In the genomic region with DNA sequence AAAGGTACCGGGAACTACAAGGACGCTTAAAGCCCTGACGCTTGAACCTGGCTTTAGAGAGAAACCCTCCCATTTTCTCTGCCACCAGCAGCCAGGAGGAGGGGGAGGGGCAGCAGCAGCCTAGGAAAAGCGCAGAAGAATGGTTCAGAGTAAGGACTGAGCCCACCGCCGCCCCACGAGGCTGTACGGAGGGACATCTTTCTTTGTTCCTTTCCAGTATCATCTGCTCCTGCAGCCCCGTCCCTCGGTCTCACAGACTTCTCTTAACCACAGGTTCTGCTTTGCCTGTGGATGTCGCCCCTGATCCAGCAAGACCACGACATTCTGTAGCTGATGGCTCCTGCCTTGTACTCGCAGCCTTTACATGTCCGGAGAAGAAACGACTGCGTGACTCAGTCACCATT, we compare ENCODE assay signal across 8 mouse cellular contexts. TPM values are rescaled to one million over a fixed set of nuclear protein-coding genes. Genes with fewer than 3 reads are reported as not detected.
DNase-seq lines count a peak whose midpoint lies in the region; ATAC-seq and TF ChIP-seq lines count a peak whose summit lies in the region.

No protein-coding gene starts in this region.

- 2% methylated on average over 16 of the region's 16 CpGs for WGBS in embryonic facial prominence, embryonic 15.5 days
- under 1% methylated on average over 16 of the region's 16 CpGs for WGBS in intestine, embryonic 15.5 days
- WGBS in small intestine, adult 2 months: 4% methylated on average over 16 of the region's 16 CpGs

- H3K9ac ChIP-seq in embryonic facial prominence, embryonic 15.5 days: peak overlapping the region; percentile 37; the same call in 1 of the 2 replicates
- H3K9ac ChIP-seq in intestine, embryonic 15.5 days: peak overlapping the region; percentile 50

- H3K4me1 ChIP-seq in embryonic facial prominence, embryonic 15.5 days: peaks cover 10% of the 10 kb centered on the region; the same call in 1 of the 2 replicates
- no peaks in the 10 kb centered on the region; the same call in 1 of the 2 replicates for H3K4me1 ChIP-seq in intestine, embryonic 15.5 days (replicated peaks)
- H3K4me1 ChIP-seq in small intestine, adult 2 months (ENCODE audit: control insufficient read depth, insufficient read depth, insufficient read length, low read length): peaks cover 6% of the 10 kb centered on the region; the same call in 1 of the 2 replicates

- peak overlapping the region; percentile 50 for H3K4me3 ChIP-seq in left cerebral cortex, adult 2 months
- peak overlapping the region; percentile 44 for H3K4me3 ChIP-seq in embryonic facial prominence, embryonic 15.5 days (replicated peaks)
- H3K4me3 ChIP-seq in intestine, embryonic 15.5 days (replicated peaks): peak overlapping the region; percentile 42
- H3K4me3 ChIP-seq in small intestine, adult 2 months (ENCODE audit: low read depth, low read length): peak overlapping the region; percentile 48

- peak overlapping the region; percentile 72; the same call in 1 of the 2 replicates for H3K27ac ChIP-seq in left cerebral cortex, adult 2 months
- no peak overlapping the region for H3K27ac ChIP-seq in embryonic facial prominence, embryonic 15.5 days (replicated peaks)
- no peak overlapping the region for H3K27ac ChIP-seq in intestine, embryonic 15.5 days
- H3K27ac ChIP-seq in small intestine, adult 2 months (ENCODE audit: insufficient read depth, low read depth, low read length): no peak overlapping the region

- TF ChIP-seq CTCF in left cerebral cortex, adult 2 months (IDR thresholded peaks at IDR 0.05): no peak; the same call in 1 of the 2 replicates
- no peak for TF ChIP-seq CTCF in small intestine, adult 2 months (IDR thresholded peaks at IDR 0.05; ENCODE audit: extremely low read depth, insufficient read length, insufficient replicate concordance, low read depth, low read length)

- H3K4me2 ChIP-seq in embryonic facial prominence, embryonic 15.5 days (replicated peaks): peak overlapping the region; percentile 95
- H3K4me2 ChIP-seq in intestine, embryonic 15.5 days (replicated peaks): peak overlapping the region; percentile 85

- H3K36me3 ChIP-seq in embryonic facial prominence, embryonic 15.5 days: no peaks in the 10 kb centered on the region
- no peaks in the 10 kb centered on the region for H3K36me3 ChIP-seq in intestine, embryonic 15.5 days
- H3K36me3 ChIP-seq in small intestine, adult 2 months (ENCODE audit: control insufficient read depth, insufficient read depth, low read length): no peaks in the 10 kb centered on the region

- intact Hi-C loops in left cerebral cortex, adult 2 months (cut with DNase I): loop anchor here (10.0 kb wide), 1 partner anchor 280 kb away; no protein-coding TSS in a partner anchor

- H3K9me3 ChIP-seq in embryonic facial prominence, embryonic 15.5 days (replicated peaks): no peaks in the 10 kb centered on the region
- H3K9me3 ChIP-seq in intestine, embryonic 15.5 days: no peaks in the 10 kb centered on the region

- no peak for DNase-seq in left cerebral cortex, adult 2 months (ENCODE audit: extremely low spot score in 1 of 2, low spot score in 2 of 2)
- no peak for DNase-seq in left cerebral cortex, adult 8-10 months (ENCODE audit: low spot score in 2 of 2)
- peak; percentile 24 for DNase-seq in cerebellum, adult 11 months
- peak; percentile 21 for DNase-seq in lung, postnatal 36 days
- DNase-seq in urinary bladder, adult 2 months (ENCODE audit: low spot score): no peak

- ATAC-seq in embryonic facial prominence, embryonic 15.5 days (ENCODE audit: insufficient number of reproducible peaks, low FRiP score, low TSS enrichment, low read depth): no peak
- ATAC-seq in intestine, embryonic 15.5 days: peak; percentile 58

- no peaks in the 10 kb centered on the region for H3K27me3 ChIP-seq in embryonic facial prominence, embryonic 15.5 days
- H3K27me3 ChIP-seq in intestine, embryonic 15.5 days (replicated peaks): no peaks in the 10 kb centered on the region
- H3K27me3 ChIP-seq in small intestine, adult 2 months (ENCODE audit: control insufficient read depth, insufficient read depth, low read length): no peaks in the 10 kb centered on the region

- no peak for TF ChIP-seq POLR2A in small intestine, adult 2 months (IDR thresholded peaks at IDR 0.05; ENCODE audit: low read depth, low read length)

RNA-seq across cellular contexts. Expression of a gene that starts 23.6 kb away (rescaled TPM):
- total RNA-seq in left cerebral cortex, adult 2 months (2021): 1 to 10 TPM; 1.7 to 2.1 TPM
- total RNA-seq in left cerebral cortex, adult 8-10 months (2022): 1 to 10 TPM in 3 of 4 experiments, under 1 TPM in 1; 0.49 to 2.2 (median 1.5) TPM
- 0.64 and 0.85 TPM in 2 replicates for polyA plus RNA-seq in embryonic facial prominence, embryonic 15.5 days (2015; fragmentation: Nextera tagmentation; extraction: Ambion mirVana)
- 0.48 and 0.52 TPM in 2 replicates for polyA plus RNA-seq in intestine, embryonic 15.5 days (2015; fragmentation: Nextera tagmentation; extraction: Ambion mirVana)
- polyA plus RNA-seq in small intestine, adult 2 months (2012; rRNA removed): 7.1 and 13.1 TPM in 2 replicates
- 1.1 and 1.2 TPM in 2 replicates for polyA plus RNA-seq in urinary bladder, adult 2 months (2012; rRNA removed)

Comparison
In these comparisons a context has a peak if more than half of its experiments do, and no peak if none do; other contexts are left out.
1. DNase-seq: peak in cerebellum, adult 11 months (single experiment) and lung, postnatal 36 days (single experiment); none in left cerebral cortex, adult 2 months (0 of 2), left cerebral cortex, adult 8-10 months (0 of 2) and urinary bladder, adult 2 months (single experiment).
2. Peak in every context shown above with its lines, with median percentiles within 50 percentile points of each other: H3K4me3 ChIP-seq.